Mouse (Mus musculus) G1E (cell line): Measurements from ENCODE around the gene Ddx4. TPM values are rescaled to one million over a fixed set of nuclear protein-coding genes. Genes with fewer than 3 reads are reported as not detected.

Experiments used
- ATAC-seq: 2 replicates; pipeline ENCODE4 v1.8.0; 2016; ENCODE audit warnings: mild to moderate bottlenecking; ENCODE audit not compliant: insufficient number of reproducible peaks, poor library complexity, low FRiP score, severe bottlenecking; ENCODE audit errors: extremely low read depth
- DNase-seq: peaks from one replicate; pipeline ENCODE4 v3.0.0; 2012; ENCODE audit warnings: low spot score
- H3K27me3 ChIP-seq: 2 replicates; pipeline ENCODE4 v1.6.1; 2012; ENCODE audit warnings: mild to moderate bottlenecking, low read length, inconsistent platforms; ENCODE audit not compliant: insufficient read depth
- H3K36me3 ChIP-seq: replicated peaks from 2 replicates; pipeline ENCODE3; 2012; ENCODE audit warnings: mild to moderate bottlenecking, inconsistent platforms
- H3K4me1 ChIP-seq: 2 replicates; pipeline ENCODE4 v1.6.1; 2012; ENCODE audit warnings: low read depth, low read length, inconsistent platforms, mixed read lengths; ENCODE audit not compliant: insufficient read depth
- H3K4me3 ChIP-seq: 2 replicates; pipeline ENCODE4 v1.5.1; 2012; ENCODE audit warnings: low read depth, mild to moderate bottlenecking, inconsistent platforms, low read length, moderate library complexity, mixed read lengths
- H3K9me3 ChIP-seq: replicated peaks from 2 replicates; pipeline ENCODE4 v1.6.1; 2012; ENCODE audit warnings: inconsistent platforms
- CTCF ChIP-seq: IDR thresholded peaks from 2 replicates; pipeline ENCODE4 v1.5.1; 2012; ENCODE audit warnings: low read depth, low read length, inconsistent platforms, mixed read lengths
- GATA1 ChIP-seq: IDR thresholded peaks from 2 replicates; pipeline ENCODE4 v1.6.1; 2012; ENCODE audit warnings: borderline replicate concordance, low read length, inconsistent platforms, mixed read lengths
- GATA2 ChIP-seq: IDR thresholded peaks from 2 replicates; pipeline ENCODE4 v1.6.1; 2012; ENCODE audit warnings: low read depth, low read length, inconsistent platforms, borderline replicate concordance
- POLR2AphosphoS5 ChIP-seq: IDR thresholded peaks from 2 replicates; pipeline ENCODE4 v1.6.1; 2012; ENCODE audit warnings: low read depth, low read length, inconsistent platforms; ENCODE audit not compliant: insufficient replicate concordance
- TAL1 ChIP-seq: conservative IDR thresholded peaks from 2 replicates; pipeline ENCODE4 v1.6.1; 2012; ENCODE audit warnings: low read depth, low read length, inconsistent platforms, mixed read lengths
- polyA plus RNA-seq: library from polyadenylated mRNA; stranded (reverse); fragments of >175 nt; gene quantifications from 2 replicates; pipeline ENCODE4 v1.2.3, GENCODE M21; 2012
- total RNA-seq, 2 experiments: library from RNA; stranded (forward) in 1 of 2; stranded (reverse) in 1 of 2; fragments of 200-1000 nt in 1 of 2; fragments of >200 nt in 1 of 2; fragmentation: Nextera tagmentation in 1 of 2; gene quantifications; 2 replicates each; pipeline ENCODE4 v1.2.3; 2014 to 2017

Ddx4 gene
- total and polyA plus RNA-seq, 3 experiments, result 0.16 TPM; not detected in 2

DNA sequence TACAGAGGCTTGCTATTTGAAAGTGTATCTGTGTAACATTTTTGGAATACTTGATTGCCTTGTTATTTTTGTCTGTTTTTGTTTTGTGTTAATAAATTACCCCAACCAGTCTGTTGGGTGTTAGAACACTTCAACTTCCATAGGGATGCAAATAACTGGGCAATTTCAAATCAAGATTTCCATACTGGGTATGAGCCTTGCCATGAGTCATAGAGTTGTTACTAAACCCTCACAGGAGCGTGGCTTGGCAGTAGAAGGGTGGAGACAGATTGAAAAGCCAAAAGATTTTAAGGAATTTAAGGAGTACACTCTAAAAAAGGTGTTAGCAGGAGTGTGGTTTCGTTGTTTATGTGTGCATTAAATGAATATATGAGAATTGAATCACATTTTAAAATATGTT is 31.0 kb upstream of the Ddx4 start:
- Histone ChIP-seq H3K27me3 (no peaks in the 10 kb centered on the region), H3K9me3 (no peaks in the 10 kb centered on the region), H3K36me3 (peaks cover 59% of the 10 kb centered on the region), H3K4me3 (no peak overlapping the region), H3K4me1 (peaks cover 59% of the 10 kb centered on the region)
- DNase-seq (no peak), ATAC-seq (no peak)
- TF ChIP-seq TAL1 (no peak), GATA1 (no peak), POLR2AphosphoS5 (no peak), CTCF (no peak), GATA2 (no peak)

DNA sequence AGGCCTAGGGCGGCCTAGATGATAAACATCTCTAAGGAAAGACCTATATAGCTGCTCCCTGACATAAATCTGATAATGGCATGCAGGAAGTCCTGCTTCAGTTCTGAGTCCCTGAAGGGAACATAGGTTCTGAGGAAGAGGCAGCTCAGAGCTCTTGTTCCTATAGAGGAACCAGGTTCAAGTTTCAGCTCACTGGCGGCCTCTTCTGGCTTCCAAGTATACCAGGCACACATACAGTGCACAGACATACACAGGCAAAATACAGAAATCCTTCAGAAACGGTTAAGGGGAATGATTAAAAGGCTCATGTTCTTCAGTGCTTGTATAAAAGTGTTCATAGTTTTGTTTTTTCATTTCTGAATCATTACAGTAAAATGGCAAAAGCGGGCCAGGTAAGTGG is 25.9 kb upstream of the Ddx4 start:
- no peak for ATAC-seq
- Histone ChIP-seq H3K36me3 (peaks cover 63% of the 10 kb centered on the region), H3K4me1 (peaks cover 54% of the 10 kb centered on the region), H3K4me3 (no peak overlapping the region), H3K27me3 (no peaks in the 10 kb centered on the region), H3K9me3 (no peaks in the 10 kb centered on the region)
- DNase-seq, result no peak
- no peak for TF ChIP-seq CTCF
- TF ChIP-seq GATA1, result no peak
- TF ChIP-seq POLR2AphosphoS5, result no peak
- TF ChIP-seq GATA2, result no peak
- TF ChIP-seq TAL1, result no peak

DNA sequence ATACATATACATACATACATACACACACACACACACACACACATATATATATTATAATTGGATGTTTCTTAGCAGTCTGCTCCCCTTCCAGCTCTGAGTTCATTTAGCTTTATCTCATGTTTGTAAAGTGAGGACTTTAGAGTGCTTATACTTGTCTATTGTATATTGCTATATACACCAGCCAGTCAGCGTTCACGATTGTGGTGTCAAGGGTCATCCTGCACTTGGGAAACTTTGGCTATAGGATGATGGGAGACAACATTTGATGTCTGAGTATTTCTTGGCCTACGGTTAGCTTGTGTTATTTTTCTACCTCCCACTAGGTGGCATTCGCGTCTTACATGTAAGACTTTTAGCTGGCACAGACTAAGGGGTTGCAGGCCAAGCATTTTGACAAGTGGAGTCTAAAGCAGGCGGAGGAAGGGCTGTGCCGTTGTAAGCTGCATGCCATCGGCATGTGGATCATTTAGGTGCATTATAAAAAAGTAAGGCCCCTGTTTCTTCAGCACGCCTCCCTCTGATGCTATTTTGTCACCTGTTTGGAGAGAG is 21.7 kb upstream of the Ddx4 start:
- DNase-seq (peak; percentile 12), ATAC-seq (no peak)
- H3K9me3 ChIP-seq, result no peaks in the 10 kb centered on the region
- peaks cover 63% of the 10 kb centered on the region for H3K36me3 ChIP-seq
- H3K4me1 ChIP-seq, result peaks cover 54% of the 10 kb centered on the region
- no peak overlapping the region for H3K4me3 ChIP-seq
- TF ChIP-seq CTCF (peak; percentile 46; the same call in 1 of the 2 replicates), TAL1 (no peak), GATA2 (no peak)
- no peaks in the 10 kb centered on the region for H3K27me3 ChIP-seq

DNA sequence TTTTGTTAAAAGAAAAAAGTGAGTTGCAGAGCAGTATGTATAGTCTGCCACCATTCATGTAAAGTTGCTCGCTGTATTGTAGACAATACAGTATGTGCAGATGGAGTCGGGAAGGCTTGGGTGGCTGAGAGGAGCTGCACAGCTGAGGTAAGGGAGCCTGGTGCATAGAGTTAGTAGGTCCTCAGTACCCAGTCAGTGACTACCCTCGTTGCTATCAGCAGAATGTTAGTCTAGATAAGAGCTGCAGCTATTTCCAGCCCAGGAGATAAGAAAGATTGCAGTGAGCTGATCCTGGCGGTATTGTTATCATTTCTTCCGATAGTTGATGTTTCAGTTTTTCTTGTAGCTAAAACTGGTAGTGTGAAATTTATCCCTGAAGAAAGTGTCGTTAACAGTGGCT is 20.5 kb upstream of the Ddx4 start:
- TF ChIP-seq GATA1 (no peak), POLR2AphosphoS5 (no peak), TAL1 (peak; percentile 92), GATA2 (0 out of 2 replicates have a peak, but pooled peaks have one; percentile 31), CTCF (no peak)
- H3K9me3 ChIP-seq, result no peaks in the 10 kb centered on the region
- peaks cover 54% of the 10 kb centered on the region for H3K4me1 ChIP-seq
- H3K27me3 ChIP-seq, result no peaks in the 10 kb centered on the region
- DNase-seq (peak; percentile 74), ATAC-seq (peak; percentile 98)
- peak overlapping the region; percentile 21; the same call in 1 of the 2 replicates for H3K4me3 ChIP-seq
- H3K36me3 ChIP-seq, result peaks cover 61% of the 10 kb centered on the region

DNA sequence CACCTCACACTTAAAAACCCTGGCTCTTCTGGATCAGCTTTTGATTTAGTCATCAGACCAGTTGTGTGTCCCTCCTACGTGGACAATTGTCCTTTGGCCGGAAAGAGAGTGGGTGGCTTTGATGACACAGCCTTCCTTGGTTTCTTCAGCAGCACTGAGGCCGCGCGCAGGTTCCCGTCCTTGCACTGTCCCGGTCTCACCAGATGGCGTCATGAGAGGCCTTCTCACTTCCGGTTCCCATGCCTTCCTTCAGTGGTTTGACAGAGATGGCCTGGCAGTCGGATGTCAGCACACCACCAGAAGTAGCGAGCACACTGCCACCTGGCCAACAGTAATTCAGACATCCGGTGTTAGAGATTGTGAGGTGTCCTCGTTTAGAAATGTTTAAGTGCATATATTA is 19.4 kb upstream of the Ddx4 start:
- peak overlapping the region; percentile 39; the same call in 1 of the 2 replicates for H3K4me3 ChIP-seq
- peaks cover 63% of the 10 kb centered on the region for H3K36me3 ChIP-seq
- H3K27me3 ChIP-seq, result no peaks in the 10 kb centered on the region
- DNase-seq, result no peak
- no peak for ATAC-seq
- no peak for TF ChIP-seq GATA1
- no peak for TF ChIP-seq CTCF
- no peak for TF ChIP-seq TAL1
- TF ChIP-seq GATA2, result no peak
- TF ChIP-seq POLR2AphosphoS5, result no peak
- no peaks in the 10 kb centered on the region for H3K9me3 ChIP-seq
- peaks cover 55% of the 10 kb centered on the region for H3K4me1 ChIP-seq

DNA sequence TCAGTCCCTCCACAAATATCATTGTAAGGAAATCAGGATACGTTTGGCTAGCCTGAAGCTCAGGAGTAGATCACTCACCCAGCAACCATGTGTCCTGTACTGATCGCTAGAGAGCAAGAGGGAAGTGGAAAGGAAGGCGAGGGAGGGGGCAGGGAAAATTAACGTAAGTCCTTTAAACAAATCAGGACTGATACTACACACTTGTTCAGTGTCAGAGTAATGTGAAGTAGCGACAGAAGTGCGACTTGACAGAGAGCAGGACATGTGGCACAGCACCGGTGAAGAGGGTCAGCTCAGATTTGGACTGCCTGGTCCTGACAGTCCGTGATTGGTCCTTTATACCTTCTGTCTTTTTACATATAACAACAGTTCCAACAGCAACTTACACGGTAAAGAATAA is 14.9 kb upstream of the Ddx4 start:
- Histone ChIP-seq H3K36me3 (peaks cover 62% of the 10 kb centered on the region), H3K27me3 (no peaks in the 10 kb centered on the region), H3K9me3 (no peaks in the 10 kb centered on the region), H3K4me1 (peaks cover 29% of the 10 kb centered on the region), H3K4me3 (no peak overlapping the region)
- no peak for TF ChIP-seq GATA1
- TF ChIP-seq POLR2AphosphoS5, result no peak
- no peak for TF ChIP-seq GATA2
- TF ChIP-seq CTCF, result no peak
- TF ChIP-seq TAL1, result no peak
- DNase-seq (no peak), ATAC-seq (no peak)

DNA sequence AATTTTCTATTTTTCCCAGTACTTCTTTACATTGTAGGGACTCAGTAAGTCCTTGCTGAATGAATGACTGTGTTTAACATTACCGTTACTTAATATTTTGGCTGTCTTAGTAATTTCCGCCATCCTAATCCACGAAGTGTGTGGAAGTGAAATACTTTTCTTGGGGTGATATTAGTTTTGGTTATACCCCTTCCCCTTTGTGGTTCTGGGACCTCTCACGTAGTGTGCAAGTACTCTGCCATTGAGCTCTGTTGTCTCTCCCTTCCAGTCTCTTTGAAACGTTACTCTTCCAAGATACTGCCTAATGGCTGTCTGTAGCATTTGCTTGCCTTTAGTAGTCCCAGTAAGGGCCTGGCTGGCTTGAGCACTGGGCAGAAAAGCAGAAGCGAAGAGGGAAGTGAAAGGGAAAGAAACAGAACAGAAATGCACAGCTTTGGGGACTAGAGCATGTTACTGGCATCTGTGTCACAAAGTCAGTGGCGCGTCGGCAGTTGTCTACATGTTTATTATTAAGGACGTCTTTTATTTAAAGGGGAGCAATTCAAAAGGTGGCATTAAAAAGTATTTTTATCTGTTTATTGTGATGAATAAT is 14.3 kb upstream of the Ddx4 start:
- Histone ChIP-seq H3K4me3 (no peak overlapping the region), H3K9me3 (no peaks in the 10 kb centered on the region), H3K27me3 (no peaks in the 10 kb centered on the region), H3K36me3 (peaks cover 56% of the 10 kb centered on the region), H3K4me1 (peaks cover 27% of the 10 kb centered on the region)
- TF ChIP-seq TAL1, result no peak
- no peak for TF ChIP-seq POLR2AphosphoS5
- no peak for TF ChIP-seq GATA2
- no peak for TF ChIP-seq CTCF
- no peak for TF ChIP-seq GATA1
- ATAC-seq, result no peak
- no peak for DNase-seq
